Comparison of ENCODE assay signal across 8 mouse cellular contexts in genomic region chr11:29692683-29693272, GRCm38 (mm10). TPM values are rescaled to one million over a fixed set of nuclear protein-coding genes. Genes with fewer than 3 reads are reported as not detected.
DNase-seq lines count a peak whose midpoint lies in the region; ATAC-seq lines count a peak whose summit lies in the region.

Gene Rtn4 (plus strand): TSS chr11:29692947.

- peaks cover 16% of the 10 kb centered on the region for H3K4me1 ChIP-seq in hindbrain, embryonic 12.5 days

- 1% methylated on average over 42 of the region's 43 CpGs for WGBS in hindbrain, embryonic 12.5 days

- H3K27ac ChIP-seq in hindbrain, embryonic 12.5 days = peak within 1 kb of the TSS; percentile 99

- peak; percentile 96 for ATAC-seq in hindbrain, embryonic 12.5 days (ENCODE audit: low FRiP score)

- peak within 1 kb of the TSS; percentile 99 for H3K4me3 ChIP-seq in hindbrain, embryonic 12.5 days

- H3K4me2 ChIP-seq in hindbrain, embryonic 12.5 days (replicated peaks) = peak within 1 kb of the TSS; percentile 61

- H3K36me3 ChIP-seq in hindbrain, embryonic 12.5 days = peaks cover 7% of the 10 kb centered on the region; the same call in 1 of the 2 replicates

- no peaks in the 10 kb centered on the region for H3K9me3 ChIP-seq in hindbrain, embryonic 12.5 days (replicated peaks)

- no peaks in the 10 kb centered on the region for H3K27me3 ChIP-seq in hindbrain, embryonic 12.5 days

- peak; percentile 99 for DNase-seq in NIH3T3 (ENCODE audit: low read depth)
- DNase-seq in cerebellum, postnatal 10 days = peak; percentile 99
- peak; percentile 96 for DNase-seq in frontal cortex, postnatal 10 days (ENCODE audit: low spot score in 2 of 2)
- DNase-seq in layer of hippocampus, postnatal 14 days (ENCODE audit: low spot score in 2 of 2) = peak; percentile 95 to 99
- DNase-seq in lung, postnatal 14 days = peak; percentile 96
- DNase-seq in retina, adult 2 months (ENCODE audit: low read depth, low spot score) = peak; percentile 88
- peak; percentile 96 to 99 for DNase-seq in thymus, postnatal 36 days

- H3K9ac ChIP-seq in hindbrain, embryonic 12.5 days = peak within 1 kb of the TSS; percentile 99

RNA-seq across cellular contexts. Expression of gene Rtn4, which starts in this region (rescaled TPM):
- polyA plus RNA-seq in hindbrain, embryonic 12.5 days (2016; fragmentation: Nextera tagmentation; extraction: Ambion mirVana) = 115 and 117 TPM in 2 replicates
- total RNA-seq in layer of hippocampus, postnatal 14 days (2021) = 100 to 1,000 TPM; 489 to 496 TPM

Comparison
In these comparisons a context has a peak if more than half of its experiments do, and no peak if none do; other contexts are left out.
1. Peak in every context shown above with its lines: DNase-seq, ATAC-seq, H3K4me3 ChIP-seq and H3K27ac ChIP-seq.